Mouse (Mus musculus) WW6 (cell line): ENCODE data around the gene Txn1.

ENCODE experiments used
- DNase-seq: peaks from one replicate; pipeline ENCODE4 v3.0.0-alpha.2; 2013; ENCODE audit warnings: low read depth, low spot score

Txn1 gene

DNA sequence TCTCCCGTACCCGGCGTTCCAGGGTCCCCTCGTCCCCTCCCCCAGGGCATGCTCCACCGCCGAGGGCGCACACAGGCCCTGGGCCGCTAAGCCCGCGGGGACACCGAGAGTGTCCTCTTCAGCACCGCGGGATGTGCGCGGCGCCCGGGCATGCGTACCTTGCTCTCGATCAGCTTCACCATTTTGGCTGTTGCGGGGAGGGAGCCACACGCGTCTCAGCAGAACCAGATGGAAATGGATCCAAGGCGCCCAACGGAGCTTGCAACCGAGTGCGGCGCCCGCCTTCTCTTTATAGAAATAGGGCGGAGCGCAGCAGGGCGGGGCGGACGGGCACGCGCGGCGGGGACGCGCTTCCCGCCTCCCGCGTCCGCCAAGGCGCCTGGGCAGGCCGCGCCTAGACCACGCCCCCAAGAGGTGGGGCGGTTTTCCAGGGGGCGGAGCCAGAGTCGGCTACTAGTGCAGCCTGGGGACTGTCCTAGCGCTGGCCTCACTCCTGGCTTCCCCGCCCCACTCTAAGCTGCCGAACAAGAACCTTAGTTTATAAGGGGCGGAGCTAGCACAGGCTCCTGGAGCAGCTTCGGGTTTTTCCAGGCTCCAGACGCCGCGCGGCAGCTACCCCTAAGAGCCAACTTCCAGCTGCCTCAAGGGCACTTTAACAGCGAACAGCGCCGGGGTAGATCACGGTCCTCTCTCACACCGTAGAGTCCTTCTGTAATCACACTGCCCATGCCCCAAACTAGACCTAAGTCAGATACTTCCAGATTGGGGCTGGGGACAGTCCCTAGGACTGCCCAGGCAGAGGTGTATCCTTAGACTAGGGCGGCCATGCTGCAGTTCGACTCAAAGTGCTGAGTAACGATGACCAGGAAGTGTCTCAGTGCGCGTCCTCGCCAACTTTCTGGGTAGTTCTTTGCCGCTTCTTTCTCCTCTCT lies at the start of gene Txn1:
Gene Txn1, minus strand, starts transcription at position 383 of the 932 bp plus-strand sequence.
- peak; percentile 95 for DNase-seq

GRCm38 (mm10) chr4:58003501-58003900 lies 47.3 kb upstream of the Txn1 start:
- no peak for DNase-seq

DNA sequence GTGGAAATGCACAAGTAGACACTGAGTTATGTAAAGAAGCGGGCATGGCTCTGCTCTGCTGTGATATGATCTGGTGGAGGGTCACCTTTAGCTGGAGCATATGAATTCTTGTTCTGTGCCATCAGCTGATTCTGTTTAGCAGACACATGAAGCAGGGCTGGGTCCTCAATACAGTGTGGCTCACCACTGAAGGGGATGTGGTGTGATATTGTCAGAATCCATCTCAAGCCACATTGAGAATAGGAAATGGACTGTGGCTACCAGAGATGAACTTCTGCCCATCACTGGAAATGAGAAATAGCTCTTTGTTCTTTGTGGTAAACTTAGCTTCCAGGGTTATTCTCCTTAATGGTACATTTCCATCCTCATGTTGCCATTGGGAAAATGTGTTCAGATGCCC lies 35.2 kb upstream of the Txn1 start:
- DNase-seq: no peak

GRCm38 (mm10) chr4:57974400-57975117 lies 18.3 kb upstream of the Txn1 start:
- no peak for DNase-seq

- DNase-seq: no peak
These were observed 17.5 kb upstream of the Txn1 start for GRCm38 (mm10) chr4:57973592-57974268.

- DNase-seq: no peak
These were observed 14.1 kb upstream of the Txn1 start for GRCm38 (mm10) chr4:57970285-57970684.

DNA sequence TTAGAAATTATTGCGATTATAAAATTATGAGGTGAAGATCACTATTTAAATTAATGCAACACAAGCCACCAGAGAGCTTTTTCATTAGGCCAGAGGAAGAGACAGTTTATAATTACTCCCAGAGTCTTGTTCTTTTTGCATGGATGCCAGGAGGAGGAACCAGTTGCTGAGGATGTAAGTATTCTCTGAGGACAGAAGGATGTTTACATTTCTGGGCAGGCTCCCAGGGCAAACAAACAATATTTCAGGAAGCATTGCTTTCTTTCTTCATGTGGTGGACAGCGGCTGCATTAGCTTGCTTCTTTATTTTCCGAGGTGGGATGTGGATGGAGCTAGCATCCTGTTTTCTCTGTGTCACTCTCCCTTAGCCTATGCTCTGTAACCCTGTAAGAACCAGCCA lies 11.0 kb upstream of the Txn1 start:
- DNase-seq: no peak

- no peak for DNase-seq
These were observed 9.3 kb upstream of the Txn1 start for GRCm38 (mm10) chr4:57965516-57965915.

DNA sequence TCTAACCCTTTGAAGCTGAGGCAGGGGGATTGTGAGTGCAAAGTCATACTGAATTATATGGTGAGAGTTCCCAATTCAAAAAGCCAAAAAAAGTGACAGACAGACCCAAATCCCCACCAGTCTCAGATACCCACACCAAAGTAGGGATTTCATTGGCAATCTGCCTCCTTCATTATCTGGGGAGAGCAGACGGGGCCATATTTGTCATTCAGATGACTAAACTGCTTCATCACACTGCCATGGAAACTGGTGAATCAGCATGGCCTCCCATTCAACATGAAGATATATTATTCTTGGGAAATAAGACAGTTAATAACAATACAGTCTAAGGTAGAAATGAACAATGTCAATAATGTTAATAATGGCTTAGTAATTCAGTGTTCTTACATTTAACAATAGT lies 7.9 kb upstream of the Txn1 start:
- DNase-seq: no peak

GRCm38 (mm10) chr4:57959056-57959455 lies 2.8 kb upstream of the Txn1 start:
- DNase-seq: no peak

GRCm38 (mm10) chr4:57958098-57958497 lies 1.9 kb upstream of the Txn1 start:
- no peak for DNase-seq

GRCm38 (mm10) chr4:57957200-57958085 lies 1.2 kb upstream of the Txn1 start:
- DNase-seq: no peak

DNA sequence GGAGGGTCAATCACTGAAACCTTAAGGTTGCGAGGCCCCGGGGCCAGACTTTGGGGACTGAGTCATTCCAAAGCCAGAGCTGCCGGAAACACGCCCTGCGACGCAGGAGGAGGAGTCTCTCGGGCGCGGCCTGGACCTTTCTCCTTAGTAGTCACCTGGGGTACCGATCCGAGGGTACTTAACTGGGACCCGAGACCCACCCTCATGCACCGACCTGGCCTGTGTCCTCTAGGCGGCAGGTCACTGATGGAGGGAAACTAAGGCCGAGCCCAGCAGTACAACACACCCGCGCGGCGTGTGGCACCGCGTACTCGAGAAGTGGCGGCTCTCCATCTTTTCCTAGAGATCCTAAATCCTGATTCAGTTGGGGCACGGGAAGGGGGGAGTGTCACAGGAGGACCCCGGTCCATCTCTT lies 660 bp downstream of the Txn1 start:
- DNase-seq: peak; percentile 58

DNA sequence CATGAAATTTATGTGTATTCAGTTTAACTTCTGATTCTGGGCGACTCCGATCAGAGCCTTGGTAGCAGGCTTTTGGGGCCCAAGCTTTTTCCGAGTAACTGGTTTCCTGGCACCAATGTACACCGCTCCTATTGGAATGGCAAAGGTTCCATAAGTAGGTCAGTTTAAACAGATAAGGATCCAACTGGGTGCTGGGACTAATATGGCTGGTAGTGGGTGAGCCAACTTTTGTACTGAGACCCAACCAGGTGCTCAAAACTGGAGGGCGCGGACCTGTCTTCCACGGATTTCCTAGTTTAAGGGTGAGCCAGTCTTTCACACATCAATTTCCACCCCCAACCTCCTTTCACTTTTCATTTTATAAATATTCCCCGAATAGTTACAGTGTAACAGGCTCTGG lies 1.2 kb downstream of the Txn1 start:
- DNase-seq: no peak

- no peak for DNase-seq
These were observed 1.6 kb downstream of the Txn1 start for GRCm38 (mm10) chr4:57954580-57954979.

GRCm38 (mm10) chr4:57953796-57954195 lies 2.4 kb downstream of the Txn1 start:
- DNase-seq: no peak

GRCm38 (mm10) chr4:57952891-57953290 lies 3.3 kb downstream of the Txn1 start:
- no peak for DNase-seq

GRCm38 (mm10) chr4:57952416-57952815 lies 3.8 kb downstream of the Txn1 start:
- no peak for DNase-seq

DNA sequence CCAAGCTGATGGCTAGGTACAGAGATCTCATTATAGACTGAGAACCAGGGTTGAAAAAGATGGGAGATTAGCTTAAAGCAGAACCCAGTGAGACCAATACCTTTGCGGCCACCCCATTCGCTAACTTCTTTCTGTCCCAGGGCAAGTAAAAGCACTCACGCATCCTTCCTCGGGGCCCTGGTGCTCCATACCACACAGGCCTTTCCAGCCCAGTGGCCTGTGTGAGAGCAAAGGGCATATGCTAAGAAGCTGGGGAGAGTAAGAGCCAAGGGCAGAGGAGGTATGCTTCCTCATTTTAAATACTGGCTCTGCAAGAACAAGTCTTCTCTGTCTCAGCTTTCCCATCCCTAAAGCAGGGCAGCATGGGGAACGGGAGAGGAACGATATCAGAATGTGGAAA lies 6.3 kb downstream of the Txn1 start:
- DNase-seq: no peak

DNA sequence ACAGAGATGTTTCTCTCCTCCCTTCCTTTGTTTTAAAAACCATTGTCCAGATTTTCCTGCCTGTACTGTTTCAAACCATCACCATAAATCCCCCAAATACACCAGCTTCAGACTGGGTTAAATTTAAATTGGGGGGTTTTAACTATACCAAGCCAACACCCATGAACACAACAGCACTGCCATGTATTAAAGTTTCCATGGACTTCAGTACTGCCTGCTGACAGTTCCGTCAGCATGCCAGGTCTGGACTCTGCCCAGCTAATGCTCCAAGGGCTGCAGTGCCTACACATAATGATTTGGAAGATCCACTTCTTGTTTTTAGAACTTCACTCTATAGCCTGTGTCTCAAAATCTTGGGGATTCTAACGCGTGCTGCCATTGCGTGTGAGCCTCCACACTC lies 8.7 kb downstream of the Txn1 start:
- no peak for DNase-seq

GRCm38 (mm10) chr4:57947036-57947435 lies 9.2 kb downstream of the Txn1 start:
- no peak for DNase-seq
